Mouse (Mus musculus) stomach, embryonic 15.5 days (tissue): ENCODE measurements around the gene Zfp281. TPM values are rescaled to one million over a fixed set of nuclear protein-coding genes. Genes with fewer than 3 reads are reported as not detected.

ENCODE experiments used
- ATAC-seq: fragments of 200-750 bp; cut with Nextera tagmentation; 2 replicates; pipeline ENCODE4 v1.8.0; 2017; ENCODE audit warnings: low read depth, moderate number of reproducible peaks, moderate TSS enrichment; ENCODE audit not compliant: insufficient read depth, low FRiP score
- H3K27ac ChIP-seq: fragments of 300-500 bp; sonication (generic); 2 replicates; pipeline ENCODE4 v1.5.1; 2015; ENCODE audit warnings: mild to moderate bottlenecking, inconsistent platforms
- H3K27me3 ChIP-seq: fragments of 300-500 bp; sonication (generic); replicated peaks from 2 replicates; pipeline ENCODE4 v1.6.1; 2015; ENCODE audit warnings: inconsistent platforms
- H3K36me3 ChIP-seq: fragments of 300-500 bp; sonication (generic); 2 replicates; pipeline ENCODE4 v1.6.1; 2015; ENCODE audit warnings: inconsistent platforms
- H3K4me1 ChIP-seq: fragments of 300-500 bp; sonication (generic); 2 replicates; pipeline ENCODE4 v1.6.1; 2015; ENCODE audit warnings: inconsistent platforms
- H3K4me2 ChIP-seq: fragments of 300-500 bp; sonication (generic); 2 replicates; pipeline ENCODE4 v1.6.1; 2015; ENCODE audit warnings: mild to moderate bottlenecking, inconsistent platforms
- H3K4me3 ChIP-seq: fragments of 300-500 bp; sonication (generic); replicated peaks from 2 replicates; pipeline ENCODE4 v1.5.1; 2015; ENCODE audit warnings: inconsistent platforms
- H3K9ac ChIP-seq: fragments of 300-500 bp; sonication (generic); 2 replicates; pipeline ENCODE4 v1.6.1; 2015; ENCODE audit warnings: inconsistent platforms
- H3K9me3 ChIP-seq: fragments of 300-500 bp; sonication (generic); 2 replicates; pipeline ENCODE4 v1.6.1; 2016; ENCODE audit warnings: inconsistent platforms
- WGBS: fragments of 180-500 bp; shearing (Covaris S2); methylation state at CpG from one replicate; pipeline ENCODE4 v1.1.7; 2015; 5-methylcytosine and 5-hydroxymethylcytosine counted together
- polyA plus RNA-seq: library from polyadenylated mRNA; unstranded; fragments of >200 nt; fragmentation: Nextera tagmentation; extraction: Ambion mirVana; gene quantifications from 2 replicates; pipeline ENCODE4 v1.2.1, GENCODE M21; 2015

Zfp281 gene
- polyA plus RNA-seq, 1 experiment from 2014 or later: 16.0 TPM

DNA sequence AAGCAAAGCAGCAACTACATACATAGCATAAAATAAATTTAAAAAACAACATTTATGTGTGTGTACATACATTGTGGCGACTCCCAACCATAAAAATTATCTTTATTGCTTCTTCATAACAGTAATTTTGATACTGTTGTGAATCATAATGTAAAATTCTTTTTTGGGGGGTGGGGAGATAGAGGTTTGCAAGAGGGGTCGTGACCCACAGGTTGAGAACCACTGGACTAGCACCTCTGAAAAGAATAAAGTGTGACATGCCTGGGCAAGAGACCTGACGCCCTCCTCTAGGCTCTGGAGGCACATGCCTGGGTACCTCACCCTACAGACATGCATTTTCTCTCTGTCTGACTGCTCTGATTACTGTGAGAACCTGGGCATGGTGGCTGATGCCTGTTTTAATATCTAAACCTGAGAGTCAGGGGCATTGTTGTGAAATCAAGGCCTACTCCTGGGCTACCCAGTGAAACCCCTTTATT, 53.2 kb downstream of the Zfp281 start:
- no peaks in the 10 kb centered on the region for H3K36me3 ChIP-seq
- H3K9ac ChIP-seq: no peak overlapping the region
- H3K4me3 ChIP-seq: no peak overlapping the region
- ATAC-seq: no peak
- H3K4me2 ChIP-seq: no peak overlapping the region
- H3K27me3 ChIP-seq: no peaks in the 10 kb centered on the region
- H3K27ac ChIP-seq: no peak overlapping the region
- 73% methylated on average over 3 of the region's 3 CpGs for WGBS
- H3K4me1 ChIP-seq: peaks cover 2% of the 10 kb centered on the region; the same call in 1 of the 2 replicates
- H3K9me3 ChIP-seq: no peaks in the 10 kb centered on the region

DNA sequence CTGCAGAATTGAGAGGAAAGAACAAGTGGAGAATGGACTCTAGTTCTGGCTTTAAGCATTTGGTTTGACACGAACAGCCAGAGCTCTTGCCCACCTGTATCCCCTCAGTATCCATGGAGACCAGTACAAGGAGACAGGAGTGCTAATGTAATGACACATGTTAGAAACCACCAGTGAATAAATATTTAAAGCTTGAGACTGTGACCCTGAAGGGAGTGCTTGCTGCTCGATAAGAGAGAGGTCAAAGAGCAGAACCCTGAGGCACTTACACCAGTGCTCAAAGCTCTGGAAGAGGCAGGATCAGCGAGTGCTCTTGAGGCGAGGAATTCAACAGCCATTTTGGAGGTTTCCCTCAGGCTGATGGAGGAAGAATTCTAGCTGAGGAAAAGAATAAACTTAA, 54.1 kb downstream of the Zfp281 start:
- H3K9me3 ChIP-seq: no peaks in the 10 kb centered on the region
- H3K4me3 ChIP-seq: no peak overlapping the region
- H3K36me3 ChIP-seq: no peaks in the 10 kb centered on the region
- no peak overlapping the region for H3K9ac ChIP-seq
- H3K4me1 ChIP-seq: peaks cover 7% of the 10 kb centered on the region; the same call in 1 of the 2 replicates
- 0 out of 2 replicates have a peak, but pooled peaks have one; percentile 40 for ATAC-seq
- no peak overlapping the region for H3K27ac ChIP-seq
- H3K27me3 ChIP-seq: no peaks in the 10 kb centered on the region
- H3K4me2 ChIP-seq: no peak overlapping the region
- WGBS: 28% methylated on average over 4 of the region's 4 CpGs

Other genes with a start within 250 kb of the Zfp281 start
- gene Ddx59, start 209.6 kb upstream of the Zfp281 start, polyA plus RNA-seq: 12.5 and 13.0 TPM in 2 replicates
- 5.2 and 6.6 TPM in 2 replicates for gene Kif14, start 158.6 kb upstream of the Zfp281 start, polyA plus RNA-seq